Mouse (Mus musculus) forebrain, embryonic 13.5 days (tissue): ENCODE results near the gene Macc1. TPM values are rescaled to one million over a fixed set of nuclear protein-coding genes. Genes with fewer than 3 reads are reported as not detected.
"Not testable (repeated sequence)": the region's sequence is repeated elsewhere in the genome, so short reads cannot be mapped to it uniquely, and the experiment has no call there.

Experiments used
- ATAC-seq: fragments of 200-750 bp; cut with Nextera tagmentation; 2 replicates; pipeline ENCODE4 v1.8.0; 2017
- H3K27ac ChIP-seq: fragments of 300-500 bp; sonication (generic); 2 replicates; pipeline ENCODE4 v1.5.1; 2015; ENCODE audit warnings: inconsistent platforms, mild to moderate bottlenecking, moderate library complexity
- H3K27me3 ChIP-seq: fragments of 300-500 bp; sonication (generic); 2 replicates; pipeline ENCODE4 v1.6.1; 2015; ENCODE audit warnings: mild to moderate bottlenecking, inconsistent platforms
- H3K36me3 ChIP-seq: fragments of 300-500 bp; sonication (generic); 2 replicates; pipeline ENCODE4 v1.6.1; 2015; ENCODE audit warnings: mild to moderate bottlenecking, inconsistent platforms; ENCODE audit not compliant: poor library complexity, severe bottlenecking
- H3K4me1 ChIP-seq: fragments of 300-500 bp; sonication (generic); 2 replicates; pipeline ENCODE4 v1.6.1; 2015; ENCODE audit warnings: inconsistent platforms
- H3K4me2 ChIP-seq: fragments of 300-500 bp; sonication (generic); 2 replicates; pipeline ENCODE4 v1.6.1; 2015; ENCODE audit warnings: inconsistent platforms, mild to moderate bottlenecking, moderate library complexity
- H3K4me3 ChIP-seq: fragments of 300-500 bp; sonication (generic); 2 replicates; pipeline ENCODE4 v1.5.1; 2015; ENCODE audit warnings: mild to moderate bottlenecking, inconsistent platforms
- H3K9ac ChIP-seq: fragments of 300-500 bp; sonication (generic); 2 replicates; pipeline ENCODE4 v1.6.1; 2015; ENCODE audit warnings: mild to moderate bottlenecking, inconsistent platforms
- H3K9me3 ChIP-seq: fragments of 300-500 bp; sonication (generic); replicated peaks from 2 replicates; pipeline ENCODE4 v1.6.1; 2016; ENCODE audit warnings: inconsistent platforms
- WGBS: fragments of 180-500 bp; shearing (Covaris S2); methylation state at CpG from one replicate; pipeline ENCODE4 v1.1.7; 2015; 5-methylcytosine and 5-hydroxymethylcytosine counted together
- polyA plus RNA-seq: library from polyadenylated mRNA; unstranded; fragments of >200 nt; fragmentation: Nextera tagmentation; extraction: Ambion mirVana; gene quantifications from 2 replicates; pipeline ENCODE4 v1.2.1, GENCODE M21; 2015

Macc1 gene
- polyA plus RNA-seq, 1 experiment from 2014 or later = not detected

- no peak overlapping the region for H3K4me3 ChIP-seq
- peak; percentile 53; the same call in 1 of the 2 replicates for ATAC-seq
These were observed 19.3 kb downstream of the Macc1 start for GRCm38 (mm10) chr12:119333376-119333775.

GRCm38 (mm10) chr12:119352579-119352978 is 38.5 kb downstream of the Macc1 start:
- H3K9me3 ChIP-seq, H3K4me3 ChIP-seq, H3K27ac ChIP-seq, H3K36me3 ChIP-seq, H3K9ac ChIP-seq, H3K4me1 ChIP-seq, ATAC-seq, H3K27me3 ChIP-seq: not testable (repeated sequence)
- peak overlapping the region; percentile 25; the same call in 1 of the 2 replicates for H3K4me2 ChIP-seq
- WGBS = 34% methylated on average over 16 of the region's 16 CpGs

More at GRCm38 (mm10) chr12:119333376-119333775, 19.3 kb downstream of the Macc1 start:
- Histone ChIP-seq H3K9me3 (no peaks in the 10 kb centered on the region), H3K4me1 (peaks cover 7% of the 10 kb centered on the region), H3K27ac (no peak overlapping the region), H3K27me3 (no peaks in the 10 kb centered on the region), H3K4me2 (no peak overlapping the region), H3K36me3 (no peaks in the 10 kb centered on the region), H3K9ac (no peak overlapping the region)

DNA sequence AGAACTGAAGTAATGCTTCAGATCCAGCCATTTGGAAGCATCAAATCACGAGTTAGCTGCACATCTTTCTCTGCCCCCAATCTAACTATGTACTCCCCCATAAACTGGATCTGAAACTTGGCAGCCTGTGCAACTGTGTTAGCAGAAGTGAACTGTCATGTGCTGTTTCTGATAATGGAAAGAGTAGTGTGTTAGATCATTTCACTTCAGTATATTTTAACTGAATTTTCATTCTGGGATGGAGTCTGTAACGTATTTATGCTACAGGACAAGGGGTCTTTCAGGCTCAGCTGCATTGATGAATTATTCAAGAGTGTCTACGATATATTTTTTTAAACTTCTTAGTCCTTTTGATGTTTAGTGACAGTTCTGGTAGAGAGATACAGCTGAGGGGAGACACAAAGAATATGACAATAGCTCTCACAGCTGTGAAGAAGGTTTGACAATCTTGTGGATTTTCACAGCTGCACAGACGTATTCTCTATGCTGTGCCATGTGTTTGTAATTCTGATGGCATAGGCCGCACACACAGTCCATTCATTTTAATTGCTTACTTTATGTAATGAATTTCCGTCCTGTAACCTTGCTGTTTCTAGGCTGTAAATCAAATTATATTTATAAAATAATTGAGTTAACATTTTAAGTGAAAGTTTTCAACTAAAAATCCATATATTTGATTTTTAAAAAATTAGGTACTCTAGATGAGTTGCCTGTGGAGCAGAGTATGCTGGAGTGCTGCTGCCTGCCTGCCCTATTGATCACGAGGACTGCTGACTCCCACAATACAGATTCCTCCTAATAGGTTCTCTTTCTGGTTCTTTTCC is 43.6 kb downstream of the Macc1 start:
- H3K27me3 ChIP-seq = no peaks in the 10 kb centered on the region
- peak; percentile 84 for ATAC-seq
- H3K4me2 ChIP-seq = peak overlapping the region; percentile 4; the same call in 1 of the 2 replicates
- peaks cover 11% of the 10 kb centered on the region; the same call in 1 of the 2 replicates for H3K4me1 ChIP-seq
- no peak overlapping the region for H3K4me3 ChIP-seq
- 27% methylated on average over 7 of the region's 7 CpGs for WGBS
- no peak overlapping the region for H3K9ac ChIP-seq
- no peaks in the 10 kb centered on the region for H3K36me3 ChIP-seq
- no peaks in the 10 kb centered on the region for H3K9me3 ChIP-seq
- H3K27ac ChIP-seq = no peak overlapping the region

- no peak overlapping the region for H3K4me2 ChIP-seq
- H3K9ac ChIP-seq = no peak overlapping the region
- WGBS = 15% methylated on average over 1 of the region's 1 CpGs
- H3K27ac ChIP-seq = no peak overlapping the region
- ATAC-seq = peak; percentile 33; the same call in 1 of the 2 replicates
- H3K27me3 ChIP-seq = no peaks in the 10 kb centered on the region
- H3K9me3 ChIP-seq = no peaks in the 10 kb centered on the region
- H3K4me3 ChIP-seq = no peak overlapping the region
- H3K4me1 ChIP-seq = peaks cover 11% of the 10 kb centered on the region; the same call in 1 of the 2 replicates
- no peaks in the 10 kb centered on the region for H3K36me3 ChIP-seq
These were observed 44.1 kb downstream of the Macc1 start for GRCm38 (mm10) chr12:119358242-119358515.

DNA sequence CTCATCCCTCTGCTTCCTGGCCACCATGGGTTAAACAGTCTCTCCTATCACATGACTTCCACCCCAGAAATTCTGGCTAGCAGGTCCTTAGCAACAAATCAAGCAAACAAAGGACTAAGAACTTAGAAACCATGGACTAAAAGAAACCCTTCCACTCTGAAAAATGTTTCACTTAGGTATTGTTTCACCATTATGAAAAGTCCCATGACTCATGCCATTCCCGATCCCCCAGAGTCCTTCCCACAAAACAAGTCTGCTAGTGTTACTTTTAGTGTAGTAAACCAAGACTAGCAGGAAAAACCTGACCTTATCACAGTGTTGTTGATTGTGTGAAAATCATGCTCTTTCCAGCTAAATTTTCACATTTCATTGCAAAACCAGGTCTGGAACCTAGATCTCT is 51.0 kb downstream of the Macc1 start:
- Histone ChIP-seq H3K36me3 (no peaks in the 10 kb centered on the region), H3K4me1 (no peaks in the 10 kb centered on the region), H3K9ac (no peak overlapping the region), H3K4me3 (no peak overlapping the region), H3K27ac (no peak overlapping the region), H3K9me3 (no peaks in the 10 kb centered on the region), H3K4me2 (no peak overlapping the region), H3K27me3 (no peaks in the 10 kb centered on the region)
- 48% methylated on average over 1 of the region's 1 CpGs for WGBS
- no peak for ATAC-seq

DNA sequence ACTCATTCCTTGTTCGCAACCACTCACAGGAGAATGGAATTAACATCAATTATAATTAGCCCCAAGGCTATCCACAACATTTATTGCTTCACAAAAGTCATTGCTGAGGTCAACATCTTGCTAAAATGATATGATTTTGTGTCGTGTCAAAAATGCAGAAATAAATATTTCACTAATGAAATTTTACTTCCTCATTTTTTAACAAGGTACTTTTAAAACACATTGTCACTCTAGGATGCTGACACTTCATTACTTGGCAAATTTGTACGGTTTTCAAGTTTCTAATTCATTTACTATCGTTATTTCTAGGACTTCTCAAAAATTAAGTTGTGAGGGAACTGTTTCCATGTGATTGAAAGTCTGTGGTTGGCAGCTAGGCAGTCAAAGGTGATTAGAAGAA is 55.8 kb downstream of the Macc1 start:
- no peaks in the 10 kb centered on the region for H3K36me3 ChIP-seq
- no peaks in the 10 kb centered on the region for H3K9me3 ChIP-seq
- WGBS = 87% methylated on average over 4 of the region's 4 CpGs
- no peaks in the 10 kb centered on the region for H3K27me3 ChIP-seq
- no peaks in the 10 kb centered on the region for H3K4me1 ChIP-seq
- H3K27ac ChIP-seq = no peak overlapping the region
- H3K9ac ChIP-seq = no peak overlapping the region
- no peak for ATAC-seq
- no peak overlapping the region for H3K4me2 ChIP-seq
- no peak overlapping the region for H3K4me3 ChIP-seq

DNA sequence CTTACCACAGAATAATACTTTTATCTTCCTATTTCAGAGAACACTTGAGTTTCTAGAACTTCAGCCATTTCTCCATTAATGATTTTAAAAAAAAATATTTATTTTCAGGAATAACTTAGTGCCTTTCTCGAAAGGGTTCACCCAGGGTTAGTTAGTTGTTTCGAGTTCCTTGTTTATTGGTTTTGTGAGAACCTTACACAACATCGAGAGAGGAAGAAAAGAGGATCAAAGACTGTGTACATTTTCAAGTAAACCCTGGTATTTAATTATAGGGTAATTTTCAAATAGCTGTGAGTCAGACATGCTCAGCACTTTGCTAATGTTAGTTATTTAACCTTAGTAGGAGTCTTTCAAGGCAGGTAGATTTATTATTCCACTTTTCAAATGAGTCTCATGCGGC is 58.3 kb downstream of the Macc1 start:
- no peak overlapping the region for H3K4me3 ChIP-seq
- H3K27ac ChIP-seq = no peak overlapping the region
- ATAC-seq = no peak
- 0 out of 2 replicates have a peak, but pooled peaks cover 4% of the 10 kb centered on the region for H3K4me1 ChIP-seq
- 80% methylated on average over 4 of the region's 4 CpGs for WGBS
- no peaks in the 10 kb centered on the region for H3K27me3 ChIP-seq
- H3K4me2 ChIP-seq = no peak overlapping the region
- H3K9ac ChIP-seq = no peak overlapping the region
- H3K9me3 ChIP-seq = no peaks in the 10 kb centered on the region
- H3K36me3 ChIP-seq = no peaks in the 10 kb centered on the region

DNA sequence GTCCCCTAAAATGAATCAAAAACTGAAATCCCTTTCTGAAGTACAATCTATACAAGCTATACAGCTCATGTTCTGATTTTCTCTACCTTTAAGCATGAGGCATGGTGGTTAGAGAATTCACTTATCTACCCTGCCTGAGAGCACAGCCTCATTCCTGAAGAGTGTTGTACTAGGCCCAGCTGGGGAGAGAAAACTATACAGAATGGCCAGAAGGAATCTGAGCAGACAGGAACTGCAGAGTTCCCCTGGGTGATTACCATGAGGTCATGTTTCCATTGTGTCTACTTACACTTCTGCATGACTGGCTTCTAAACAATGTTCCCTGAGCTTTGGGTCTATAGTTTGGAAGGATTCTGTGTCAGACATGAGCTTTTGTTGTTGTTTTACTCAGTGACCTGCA is 62.8 kb downstream of the Macc1 start:
- H3K27ac ChIP-seq = no peak overlapping the region
- no peaks in the 10 kb centered on the region for H3K36me3 ChIP-seq
- H3K27me3 ChIP-seq = no peaks in the 10 kb centered on the region
- H3K4me1 ChIP-seq = 0 out of 2 replicates have a peak, but pooled peaks cover 4% of the 10 kb centered on the region
- no peak overlapping the region for H3K4me3 ChIP-seq
- no peak overlapping the region for H3K4me2 ChIP-seq
- no peak overlapping the region for H3K9ac ChIP-seq
- no peak for ATAC-seq
- no peaks in the 10 kb centered on the region for H3K9me3 ChIP-seq

DNA sequence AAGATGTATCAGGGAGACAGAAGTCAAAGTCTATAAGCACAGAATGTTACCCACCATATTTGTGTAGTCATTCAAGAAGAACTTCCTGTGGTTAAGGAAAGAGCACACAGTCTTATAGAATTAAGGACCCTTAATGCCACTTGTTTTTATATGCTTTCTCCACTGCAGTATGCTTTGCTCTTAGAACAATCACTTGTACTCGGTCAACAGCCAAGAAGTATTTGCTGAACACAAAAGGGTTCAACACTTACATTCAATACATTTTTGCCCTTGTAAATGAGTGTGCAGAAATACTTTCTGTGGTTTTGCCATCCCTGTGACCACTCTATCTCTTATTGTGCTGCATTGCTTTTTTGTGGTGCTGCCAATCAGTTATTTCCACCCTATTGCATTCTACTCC is 67.8 kb downstream of the Macc1 start:
- no peaks in the 10 kb centered on the region for H3K9me3 ChIP-seq
- no peak overlapping the region for H3K27ac ChIP-seq
- H3K9ac ChIP-seq = no peak overlapping the region
- no peak for ATAC-seq
- H3K4me1 ChIP-seq = 0 out of 2 replicates have a peak, but pooled peaks cover 3% of the 10 kb centered on the region
- H3K4me2 ChIP-seq = no peak overlapping the region
- H3K36me3 ChIP-seq = no peaks in the 10 kb centered on the region
- no peak overlapping the region for H3K4me3 ChIP-seq
- H3K27me3 ChIP-seq = no peaks in the 10 kb centered on the region
- 53% methylated on average over 1 of the region's 1 CpGs for WGBS

- Histone ChIP-seq H3K27me3 (no peaks in the 10 kb centered on the region), H3K9me3 (no peaks in the 10 kb centered on the region), H3K27ac (no peak overlapping the region), H3K36me3 (no peaks in the 10 kb centered on the region), H3K9ac (no peak overlapping the region), H3K4me1 (no peaks in the 10 kb centered on the region), H3K4me3 (no peak overlapping the region), H3K4me2 (no peak overlapping the region)
- ATAC-seq = no peak
These were observed 72.2 kb downstream of the Macc1 start for GRCm38 (mm10) chr12:119386243-119386642.

DNA sequence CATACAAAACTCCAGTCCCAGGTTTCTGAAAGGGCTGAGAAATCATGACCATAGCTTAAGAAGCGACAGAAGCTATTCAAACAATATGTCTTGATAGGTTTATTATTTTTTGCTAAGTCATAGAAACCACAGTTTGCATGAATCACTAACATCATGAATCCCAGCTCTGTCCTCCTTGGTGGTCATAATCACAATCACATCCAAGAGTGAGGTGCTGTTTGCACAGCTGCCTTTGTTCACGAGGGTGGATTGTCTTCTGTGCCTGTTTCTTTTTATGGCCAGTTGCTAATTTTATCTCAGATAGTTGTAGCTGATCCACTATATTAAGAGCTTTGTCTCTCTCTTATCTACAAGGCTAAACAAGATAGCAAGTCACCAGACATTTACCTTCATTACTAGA is 72.6 kb downstream of the Macc1 start:
- Histone ChIP-seq H3K27ac (no peak overlapping the region), H3K9me3 (no peaks in the 10 kb centered on the region), H3K4me1 (no peaks in the 10 kb centered on the region), H3K4me3 (no peak overlapping the region), H3K4me2 (no peak overlapping the region), H3K27me3 (no peaks in the 10 kb centered on the region), H3K36me3 (no peaks in the 10 kb centered on the region), H3K9ac (no peak overlapping the region)
- 83% methylated on average over 2 of the region's 2 CpGs for WGBS
- no peak for ATAC-seq

GRCm38 (mm10) chr12:119387925-119388324 is 73.9 kb downstream of the Macc1 start:
- no peak for ATAC-seq
- Histone ChIP-seq H3K9me3 (no peaks in the 10 kb centered on the region), H3K9ac (no peak overlapping the region), H3K4me1 (no peaks in the 10 kb centered on the region), H3K27me3 (no peaks in the 10 kb centered on the region), H3K36me3 (no peaks in the 10 kb centered on the region), H3K4me2 (no peak overlapping the region), H3K27ac (no peak overlapping the region), H3K4me3 (no peak overlapping the region)
- WGBS = 85% methylated on average over 2 of the region's 2 CpGs

- Histone ChIP-seq H3K27ac (no peak overlapping the region), H3K4me3 (no peak overlapping the region), H3K9me3 (no peaks in the 10 kb centered on the region), H3K27me3 (no peaks in the 10 kb centered on the region), H3K4me1 (no peaks in the 10 kb centered on the region), H3K9ac (no peak overlapping the region), H3K4me2 (no peak overlapping the region), H3K36me3 (no peaks in the 10 kb centered on the region)
- no peak for ATAC-seq
- 59% methylated on average over 3 of the region's 3 CpGs for WGBS
These were observed 76.2 kb downstream of the Macc1 start for GRCm38 (mm10) chr12:119390192-119390684.
